Mouse (Mus musculus) adrenal gland, adult (tissue): ENCODE results near the gene Foxb2.

Source experiments
- DNase-seq, 2 experiments: peaks; one replicate each; pipeline ENCODE4 v3.0.0; 2022 to 2023; ENCODE audit warnings: low spot score in 1 of 2; ENCODE audit not compliant: inconsistent age in 2 of 2

Foxb2 gene

DNA sequence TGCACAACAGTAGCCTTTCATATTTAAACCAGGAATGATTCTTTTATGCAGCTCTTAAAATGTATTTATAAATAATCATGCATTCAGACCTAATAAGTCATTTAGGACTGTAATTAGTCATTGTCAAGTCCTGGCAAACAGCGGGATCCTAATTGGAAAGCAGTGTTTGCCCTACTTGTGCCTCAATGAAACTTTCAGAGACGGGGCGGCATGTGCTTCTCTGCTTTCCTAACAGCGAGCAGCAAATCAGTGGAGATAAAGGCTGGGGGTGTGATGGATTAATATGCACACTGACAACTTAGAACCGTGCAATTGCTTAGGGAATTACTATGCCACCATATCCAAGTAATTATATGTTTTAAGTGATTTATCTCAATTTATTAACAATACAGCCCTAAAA lies 48.4 kb downstream of the Foxb2 start:
- DNase-seq = no peak
